Mouse (Mus musculus): Measurements from ENCODE around the gene Kcnj4. TPM values are rescaled to one million over a fixed set of nuclear protein-coding genes. Genes with fewer than 3 reads are reported as not detected.
A peak's percentile ranks its signal among the peaks of the same experiment; 100 is the strongest.

Gene Kcnj4
- polyA plus RNA-seq, 2 experiments, result not detected

DNA sequence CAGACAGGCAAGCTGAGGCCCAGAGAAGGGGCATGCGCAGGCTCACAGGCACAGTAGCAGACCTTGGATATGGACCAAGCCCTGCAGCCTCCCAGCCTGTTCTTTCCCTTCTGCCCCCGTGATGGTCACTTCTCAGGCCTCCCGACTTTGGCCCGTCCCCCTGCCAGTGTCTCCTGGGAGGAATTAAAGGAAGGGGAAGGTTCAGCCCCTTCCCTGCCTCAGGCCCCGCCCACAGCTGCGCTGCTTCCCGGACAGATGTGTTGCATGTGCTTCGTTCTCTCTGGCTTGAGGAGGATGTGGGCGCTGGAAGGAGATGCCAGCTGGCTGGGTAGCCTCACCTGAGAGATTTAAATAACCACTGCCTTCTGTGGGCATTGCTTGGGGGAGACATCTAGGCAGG, 8.9 kb upstream of the Kcnj4 start:
- Histone ChIP-seq H3K4me3 (ENCODE audit: insufficient read depth in 1 of 2, low read depth in 2 of 2, low read length in 2 of 2) (no peak overlapping the region), H3K27me3 (ENCODE audit: control insufficient read depth, insufficient read depth, low read length) (peaks cover 83% of the 10 kb centered on the region), H3K9ac (replicated peaks) (no peak overlapping the region), H3K36me3 (replicated peaks; ENCODE audit: control insufficient read depth, insufficient read depth, low read depth) (no peaks in the 10 kb centered on the region), H3K4me1 (replicated peaks; ENCODE audit: control insufficient read depth in 2 of 2, insufficient read depth in 2 of 2, low read length in 1 of 2) (peaks cover 2% of the 10 kb centered on the region in 2 experiments), H3K27ac (no peak overlapping the region), H3K4me2 (ENCODE audit: low read depth) (no peak overlapping the region), H3K9me3 (ENCODE audit: control insufficient read depth, low read length) (no peaks in the 10 kb centered on the region)
- TF ChIP-seq EP300 (IDR thresholded peaks at IDR 0.05; ENCODE audit: low read depth) (no peak), CTCF (IDR thresholded peaks at IDR 0.05; ENCODE audit: low read depth) (no peak)
- DNase-seq (ENCODE audit: low read depth in 3 of 3, low spot score in 3 of 3) (no peak), ATAC-seq (ENCODE audit: insufficient read depth) (no peak)
- 14% methylated on average over 9 of the region's 9 CpGs for WGBS (ENCODE audit: insufficient replicate concordance)

DNA sequence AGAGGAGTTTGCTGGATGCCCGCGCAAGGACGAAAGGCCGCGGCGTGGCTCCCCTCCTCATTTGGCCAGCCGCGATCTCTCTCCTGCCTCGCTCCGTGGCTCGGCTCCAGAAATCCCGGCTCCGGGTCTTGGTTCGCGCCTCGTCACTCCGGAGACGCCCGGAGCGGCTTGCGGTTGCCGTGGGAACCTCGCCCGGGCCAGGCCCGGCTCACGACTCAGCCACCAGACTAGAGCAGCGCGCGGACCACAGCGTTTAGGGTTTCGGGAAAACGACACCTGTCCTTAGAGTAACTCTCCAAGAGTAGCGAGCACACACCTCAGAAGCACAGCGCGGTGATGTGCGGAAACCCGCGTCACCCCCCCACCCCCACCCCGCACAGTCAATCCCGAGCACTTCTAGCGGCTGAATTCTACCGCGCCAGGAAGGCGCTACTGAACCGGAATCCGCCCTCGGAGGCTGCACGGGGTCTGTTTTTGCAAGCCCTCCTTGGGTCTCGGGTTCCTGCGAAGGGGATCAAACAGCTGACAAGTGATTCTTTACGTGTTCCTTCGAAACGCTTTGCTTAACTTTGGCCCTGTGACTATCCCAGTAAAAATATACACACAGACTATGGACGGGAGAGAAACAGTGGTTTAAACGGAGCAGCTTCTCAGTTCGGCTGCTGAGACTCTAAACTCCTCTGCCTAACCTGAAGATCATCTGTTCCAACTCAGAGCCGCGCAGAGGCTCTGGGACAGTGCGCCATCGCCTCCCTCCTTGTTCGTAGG, 6.7 kb upstream of the Kcnj4 start:
- ATAC-seq (ENCODE audit: insufficient read depth) (no peak), DNase-seq (ENCODE audit: low read depth in 3 of 3, low spot score in 3 of 3) (no peak)
- no peaks in the 10 kb centered on the region for H3K4me1 ChIP-seq (replicated peaks; ENCODE audit: control insufficient read depth in 2 of 2, insufficient read depth in 2 of 2, low read length in 1 of 2)
- no peaks in the 10 kb centered on the region for H3K36me3 ChIP-seq (replicated peaks; ENCODE audit: control insufficient read depth, insufficient read depth, low read depth)
- no peak for TF ChIP-seq EP300 (IDR thresholded peaks at IDR 0.05; ENCODE audit: low read depth)
- no peak for TF ChIP-seq CTCF (IDR thresholded peaks at IDR 0.05; ENCODE audit: low read depth)
- no peaks in the 10 kb centered on the region for H3K9me3 ChIP-seq (ENCODE audit: control insufficient read depth, low read length)
- no peak overlapping the region for H3K9ac ChIP-seq (replicated peaks)
- H3K4me3 ChIP-seq (ENCODE audit: insufficient read depth in 1 of 2, low read depth in 2 of 2, low read length in 2 of 2), result peak overlapping the region in 1 of 2 experiments; percentile 6; a peak in 1 of 4 replicates
- H3K4me2 ChIP-seq (ENCODE audit: low read depth), result peak overlapping the region; percentile 42
- WGBS (ENCODE audit: insufficient replicate concordance), result 3% methylated on average over 60 of the region's 61 CpGs
- H3K27me3 ChIP-seq (ENCODE audit: control insufficient read depth, insufficient read depth, low read length), result peaks cover 82% of the 10 kb centered on the region
- no peak overlapping the region for H3K27ac ChIP-seq

DNA sequence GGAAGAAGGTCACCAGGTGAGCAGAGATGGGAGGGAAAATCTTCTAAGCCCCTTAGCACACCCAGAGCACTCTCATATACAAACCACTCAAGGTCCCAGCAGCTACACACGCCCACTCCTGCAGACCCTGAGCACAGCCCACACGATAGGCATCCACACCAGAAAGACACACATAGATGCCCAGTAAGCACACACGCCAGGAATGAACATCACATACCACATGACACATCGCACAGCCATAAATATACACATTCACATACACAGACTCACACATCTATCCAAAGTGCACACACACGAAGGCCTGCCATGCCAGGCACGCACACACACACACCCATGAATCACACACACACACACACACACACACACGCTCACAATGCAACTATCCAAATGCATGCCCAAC, 5.4 kb upstream of the Kcnj4 start:
- peaks cover 82% of the 10 kb centered on the region for H3K27me3 ChIP-seq (ENCODE audit: control insufficient read depth, insufficient read depth, low read length)
- H3K9ac ChIP-seq (replicated peaks), result no peak overlapping the region
- 57% methylated on average over 7 of the region's 7 CpGs for WGBS (ENCODE audit: insufficient replicate concordance)
- H3K4me3 ChIP-seq (ENCODE audit: insufficient read depth in 1 of 2, low read depth in 2 of 2, low read length in 2 of 2), result no peak overlapping the region
- no peaks in the 10 kb centered on the region for H3K9me3 ChIP-seq (ENCODE audit: control insufficient read depth, low read length)
- no peak overlapping the region for H3K4me2 ChIP-seq (ENCODE audit: low read depth)
- no peaks in the 10 kb centered on the region for H3K4me1 ChIP-seq (replicated peaks; ENCODE audit: control insufficient read depth in 2 of 2, insufficient read depth in 2 of 2, low read length in 1 of 2)
- no peak for DNase-seq (ENCODE audit: low read depth in 3 of 3, low spot score in 3 of 3)
- H3K36me3 ChIP-seq (replicated peaks; ENCODE audit: control insufficient read depth, insufficient read depth, low read depth), result no peaks in the 10 kb centered on the region
- TF ChIP-seq EP300 (IDR thresholded peaks at IDR 0.05; ENCODE audit: low read depth), result no peak
- no peak for TF ChIP-seq CTCF (IDR thresholded peaks at IDR 0.05; ENCODE audit: low read depth)
- no peak overlapping the region for H3K27ac ChIP-seq
- no peak for ATAC-seq (ENCODE audit: insufficient read depth)

DNA sequence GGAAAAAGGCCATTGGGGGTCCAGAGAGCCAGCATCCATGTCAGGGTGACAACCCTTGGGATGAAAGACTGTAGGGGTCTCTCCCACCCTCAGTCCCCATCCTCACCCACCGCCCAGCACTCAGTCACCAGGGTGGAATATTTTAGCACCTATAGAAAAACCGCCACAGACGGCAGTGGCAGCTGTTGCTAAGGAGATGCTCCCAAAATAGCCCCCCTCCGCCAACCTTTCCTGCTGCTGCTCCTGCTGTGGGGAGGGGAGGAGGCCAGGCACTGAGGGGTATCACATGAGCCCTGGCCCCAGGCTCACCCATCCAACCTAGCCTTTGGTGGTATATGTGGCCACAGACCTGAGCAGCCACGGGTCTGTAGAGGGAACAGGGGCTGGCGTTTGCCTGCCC, 5.0 kb upstream of the Kcnj4 start:
- DNase-seq (ENCODE audit: low read depth in 3 of 3, low spot score in 3 of 3) (no peak), ATAC-seq (ENCODE audit: insufficient read depth) (no peak)
- H3K9ac ChIP-seq (replicated peaks), result no peak overlapping the region
- no peak overlapping the region for H3K4me2 ChIP-seq (ENCODE audit: low read depth)
- no peaks in the 10 kb centered on the region for H3K36me3 ChIP-seq (replicated peaks; ENCODE audit: control insufficient read depth, insufficient read depth, low read depth)
- no peak overlapping the region for H3K27ac ChIP-seq
- 25% methylated on average over 6 of the region's 6 CpGs for WGBS (ENCODE audit: insufficient replicate concordance)
- H3K4me3 ChIP-seq (ENCODE audit: insufficient read depth in 1 of 2, low read depth in 2 of 2, low read length in 2 of 2), result no peak overlapping the region
- no peaks in the 10 kb centered on the region for H3K4me1 ChIP-seq (replicated peaks; ENCODE audit: control insufficient read depth in 2 of 2, insufficient read depth in 2 of 2, low read length in 1 of 2)
- no peak for TF ChIP-seq CTCF (IDR thresholded peaks at IDR 0.05; ENCODE audit: low read depth)
- no peak for TF ChIP-seq EP300 (IDR thresholded peaks at IDR 0.05; ENCODE audit: low read depth)
- peaks cover 82% of the 10 kb centered on the region for H3K27me3 ChIP-seq (ENCODE audit: control insufficient read depth, insufficient read depth, low read length)
- no peaks in the 10 kb centered on the region for H3K9me3 ChIP-seq (ENCODE audit: control insufficient read depth, low read length)

DNA sequence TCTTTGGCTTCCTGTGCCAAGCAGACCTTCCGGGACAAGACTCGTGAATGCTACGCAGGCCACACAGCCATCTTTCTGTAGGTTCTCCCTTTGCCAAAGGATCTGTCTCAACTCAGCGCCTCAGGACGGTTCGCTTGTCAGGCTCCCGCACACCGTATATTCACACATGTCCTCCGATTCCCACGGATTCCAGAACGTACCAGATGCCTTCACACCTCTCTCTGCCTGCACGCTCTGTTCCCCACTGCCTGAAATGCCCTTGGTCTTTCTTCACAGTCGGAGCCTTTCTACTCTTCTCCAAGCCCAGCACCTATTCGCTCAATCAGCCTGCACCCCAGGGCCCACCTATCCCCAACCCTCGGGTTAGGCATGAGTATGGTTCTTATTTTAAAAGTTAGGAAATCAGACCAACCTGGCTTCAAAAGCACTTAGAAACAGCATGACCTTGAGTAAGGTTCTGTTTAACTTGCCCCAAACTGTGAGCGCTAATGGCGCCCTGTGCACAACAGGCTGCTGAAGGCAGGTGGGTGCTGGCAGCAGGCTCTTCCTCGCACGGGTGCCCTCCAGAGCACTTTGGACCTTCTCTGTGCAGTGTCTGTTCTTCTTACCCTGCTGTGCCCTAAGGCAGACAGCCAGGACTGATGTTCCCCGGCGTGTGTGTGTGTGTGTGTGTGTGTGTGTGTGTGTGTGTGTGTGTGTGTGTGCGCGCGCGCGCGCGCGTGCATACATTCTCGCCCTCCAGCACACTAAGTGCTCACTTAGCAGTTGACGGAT, 2.2 kb upstream of the Kcnj4 start:
- no peaks in the 10 kb centered on the region for H3K36me3 ChIP-seq (replicated peaks; ENCODE audit: control insufficient read depth, insufficient read depth, low read depth)
- ATAC-seq (ENCODE audit: insufficient read depth) (no peak), DNase-seq (ENCODE audit: low read depth in 3 of 3, low spot score in 3 of 3) (no peak)
- TF ChIP-seq EP300 (IDR thresholded peaks at IDR 0.05; ENCODE audit: low read depth) (no peak), CTCF (IDR thresholded peaks at IDR 0.05; ENCODE audit: low read depth) (no peak)
- no peak overlapping the region for H3K9ac ChIP-seq (replicated peaks)
- peaks cover 81% of the 10 kb centered on the region for H3K27me3 ChIP-seq (ENCODE audit: control insufficient read depth, insufficient read depth, low read length)
- H3K4me2 ChIP-seq (ENCODE audit: low read depth), result no peak overlapping the region
- H3K4me3 ChIP-seq (ENCODE audit: insufficient read depth in 1 of 2, low read depth in 2 of 2, low read length in 2 of 2), result no peak overlapping the region
- H3K9me3 ChIP-seq (ENCODE audit: control insufficient read depth, low read length), result no peaks in the 10 kb centered on the region
- WGBS (ENCODE audit: insufficient replicate concordance), result 44% methylated on average over 31 of the region's 31 CpGs
- no peak overlapping the region for H3K27ac ChIP-seq
- H3K4me1 ChIP-seq (replicated peaks; ENCODE audit: control insufficient read depth in 2 of 2, insufficient read depth in 2 of 2, low read length in 1 of 2), result no peaks in the 10 kb centered on the region

Data from liver, embryonic 14.5 days (tissue).